Mouse (Mus musculus): Measurements from ENCODE around the gene 2210408I21Rik. TPM values are rescaled to one million over a fixed set of nuclear protein-coding genes. Genes with fewer than 3 reads are reported as not detected.

The 2210408I21Rik gene
- polyA plus RNA-seq, 1 experiment from 2014 or later, result 11.4 TPM

DNA sequence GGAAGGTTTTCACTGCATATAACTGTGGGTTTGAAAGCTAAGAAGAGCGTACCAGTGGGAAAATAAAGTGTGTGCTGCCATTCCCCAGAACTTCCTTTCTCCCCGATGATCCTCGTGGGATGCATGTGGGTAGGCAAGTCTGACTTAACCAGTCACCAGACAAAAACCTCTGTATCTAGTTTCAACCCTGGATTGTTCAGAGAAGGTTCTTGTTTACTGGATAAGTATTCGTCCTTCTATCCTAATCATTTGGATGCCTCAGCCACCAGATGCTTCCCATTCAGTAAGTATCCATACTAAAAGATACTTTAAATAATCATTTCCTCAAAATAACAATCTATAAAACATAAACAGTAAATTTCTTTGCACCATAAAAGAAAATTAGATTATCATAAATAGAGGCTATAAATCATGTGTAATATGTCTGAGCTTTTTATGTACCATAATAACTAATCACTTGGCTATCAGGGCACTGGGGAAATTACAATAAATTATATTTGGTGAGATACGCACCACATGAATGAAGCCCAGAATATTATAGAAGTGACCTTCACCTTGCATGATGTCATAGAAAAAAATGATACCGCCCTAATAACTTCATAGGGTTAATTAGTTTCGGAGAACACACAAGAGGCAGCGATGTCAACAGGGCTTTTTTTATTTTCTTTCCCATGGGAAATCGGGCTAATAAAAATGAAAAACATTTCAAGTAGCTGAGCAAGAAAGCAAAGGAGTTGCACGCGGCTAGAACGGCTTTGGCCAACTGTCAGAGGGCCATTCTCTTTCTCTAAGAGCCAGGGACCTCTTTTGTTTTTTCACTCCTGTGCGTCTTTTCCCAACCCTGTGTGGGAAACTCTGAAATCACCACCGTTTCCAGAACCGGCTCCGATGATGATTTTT lies 412.4 kb downstream of the 2210408I21Rik start:
- WGBS, result 32% methylated on average over 16 of the region's 16 CpGs
- Histone ChIP-seq H3K9me3 (no peaks in the 10 kb centered on the region), H3K36me3 (no peaks in the 10 kb centered on the region), H3K9ac (no peak overlapping the region), H3K4me1 (no peaks in the 10 kb centered on the region), H3K27me3 (replicated peaks) (no peaks in the 10 kb centered on the region), H3K27ac (no peak overlapping the region), H3K4me3 (no peak overlapping the region), H3K4me2 (replicated peaks) (peak overlapping the region; percentile 52)
- ATAC-seq (ENCODE audit: low FRiP score, low read depth), result peak; percentile 77

DNA sequence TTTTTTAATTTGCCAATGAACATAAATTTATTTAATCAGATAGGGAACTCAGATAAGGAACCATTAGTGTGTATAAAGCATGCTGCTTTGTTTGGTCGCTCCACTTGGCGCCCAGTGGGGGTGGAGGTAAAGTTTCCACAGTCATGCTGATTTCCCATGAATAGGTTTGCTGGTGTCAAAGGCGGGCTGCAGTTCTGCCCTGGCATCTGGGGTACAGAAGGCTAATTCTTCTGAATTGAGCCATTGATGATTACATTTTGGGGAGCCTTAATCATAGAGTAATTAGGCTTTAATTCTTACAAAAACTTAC lies 413.0 kb downstream of the 2210408I21Rik start:
- WGBS, result 2% methylated on average over 3 of the region's 3 CpGs
- Histone ChIP-seq H3K27me3 (replicated peaks) (no peaks in the 10 kb centered on the region), H3K9ac (no peak overlapping the region), H3K36me3 (no peaks in the 10 kb centered on the region), H3K4me2 (replicated peaks) (peak overlapping the region; percentile 52), H3K4me1 (no peaks in the 10 kb centered on the region), H3K27ac (no peak overlapping the region), H3K4me3 (no peak overlapping the region), H3K9me3 (no peaks in the 10 kb centered on the region)
- peak; percentile 90 for ATAC-seq (ENCODE audit: low FRiP score, low read depth)

DNA sequence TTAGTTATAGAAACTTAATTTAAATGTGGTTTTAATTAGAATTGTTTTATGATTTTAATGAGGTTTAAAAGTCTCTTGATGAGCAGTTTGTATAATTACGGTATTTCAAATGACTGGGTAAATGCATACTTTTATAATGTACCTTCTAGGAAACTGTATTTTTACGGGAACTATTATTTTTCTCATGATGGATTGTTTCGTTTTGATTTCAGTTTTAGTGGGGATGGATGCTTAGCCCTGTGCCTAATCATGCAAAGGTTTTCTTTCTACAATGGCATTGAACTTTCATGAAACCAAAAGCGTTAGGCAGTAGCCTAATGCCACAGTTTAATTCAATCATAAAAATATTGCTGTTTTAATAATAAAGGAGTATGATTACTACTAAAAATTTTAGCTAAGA lies 413.4 kb downstream of the 2210408I21Rik start:
- no peaks in the 10 kb centered on the region for H3K27me3 ChIP-seq (replicated peaks)
- H3K4me3 ChIP-seq, result no peak overlapping the region
- no peak for ATAC-seq (ENCODE audit: low FRiP score, low read depth)
- 58% methylated on average over 4 of the region's 4 CpGs for WGBS
- H3K4me2 ChIP-seq (replicated peaks), result no peak overlapping the region
- no peaks in the 10 kb centered on the region for H3K9me3 ChIP-seq
- no peak overlapping the region for H3K9ac ChIP-seq
- no peaks in the 10 kb centered on the region for H3K36me3 ChIP-seq
- H3K27ac ChIP-seq, result no peak overlapping the region
- H3K4me1 ChIP-seq, result no peaks in the 10 kb centered on the region

DNA sequence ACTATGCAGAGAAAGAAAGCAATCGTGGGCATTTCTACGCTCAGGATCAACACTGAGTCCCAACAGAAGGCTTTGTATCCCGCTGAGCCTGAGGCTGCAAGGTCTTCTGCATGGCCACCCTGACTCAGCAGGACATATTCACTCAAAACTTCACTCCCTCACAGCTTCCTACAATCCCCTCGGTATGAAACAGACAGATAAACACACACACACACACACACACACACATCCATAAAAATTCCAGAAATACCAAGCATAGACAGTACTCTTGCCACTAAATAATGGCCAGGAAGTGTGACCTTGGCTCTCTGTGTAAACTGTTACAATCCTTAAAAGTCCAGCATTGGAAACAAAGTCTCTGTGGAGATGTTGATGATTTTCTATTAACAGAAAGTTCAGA lies 458.7 kb downstream of the 2210408I21Rik start:
- H3K4me3 ChIP-seq, result no peak overlapping the region
- no peak for ATAC-seq (ENCODE audit: low FRiP score, low read depth)
- no peak overlapping the region for H3K27ac ChIP-seq
- WGBS, result 64% methylated on average over 4 of the region's 4 CpGs
- no peaks in the 10 kb centered on the region for H3K27me3 ChIP-seq (replicated peaks)
- no peak overlapping the region for H3K9ac ChIP-seq
- no peaks in the 10 kb centered on the region for H3K9me3 ChIP-seq
- H3K4me1 ChIP-seq, result no peaks in the 10 kb centered on the region
- no peak overlapping the region for H3K4me2 ChIP-seq (replicated peaks)
- no peaks in the 10 kb centered on the region for H3K36me3 ChIP-seq

DNA sequence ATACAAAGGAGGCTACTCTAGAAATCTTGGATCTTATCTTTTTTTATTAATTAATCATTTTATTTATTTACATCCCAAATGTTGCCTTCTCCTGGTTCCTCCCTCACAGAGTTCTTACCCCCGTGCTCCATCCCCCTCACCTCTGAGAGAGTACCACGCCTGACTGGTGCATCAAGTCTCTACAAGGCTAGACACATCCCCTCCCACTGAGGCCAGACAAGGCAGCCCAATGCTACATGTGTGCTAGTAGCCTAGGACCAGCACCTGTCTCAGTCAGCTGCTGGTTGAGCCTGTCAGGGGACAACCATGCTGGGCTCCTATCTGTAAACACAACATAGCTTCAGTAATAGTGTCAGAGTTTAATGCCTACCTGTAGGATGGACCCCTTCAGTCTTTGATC lies 480.0 kb downstream of the 2210408I21Rik start:
- no peaks in the 10 kb centered on the region for H3K4me1 ChIP-seq
- H3K9ac ChIP-seq, result no peak overlapping the region
- no peaks in the 10 kb centered on the region for H3K27me3 ChIP-seq (replicated peaks)
- ATAC-seq (ENCODE audit: low FRiP score, low read depth), result 0 out of 2 replicates have a peak, but pooled peaks have one; percentile 13
- no peaks in the 10 kb centered on the region for H3K36me3 ChIP-seq
- no peak overlapping the region for H3K4me3 ChIP-seq
- no peak overlapping the region for H3K27ac ChIP-seq
- no peak overlapping the region for H3K4me2 ChIP-seq (replicated peaks)
- no peaks in the 10 kb centered on the region for H3K9me3 ChIP-seq
- 81% methylated on average over 2 of the region's 2 CpGs for WGBS

Other genes with a start within 250 kb of the 2210408I21Rik start
- gene Slf1, start 67 bp upstream of the 2210408I21Rik start, polyA plus RNA-seq (2016; fragmentation: Nextera tagmentation; extraction: Ambion mirVana), result 34.9 and 37.5 TPM in 2 replicates

Data from neural tube, embryonic 12.5 days (tissue).